Mouse (Mus musculus) urinary bladder, adult 18-20 months (tissue): Measurements from ENCODE around the gene Zfp189.
"Not testable (repeated sequence)": the region's sequence is repeated elsewhere in the genome, so short reads cannot be mapped to it uniquely, and the experiment has no call there.

Source experiments
- DNase-seq, 2 experiments: peaks; one replicate each; pipeline ENCODE4 v3.0.0; 2022; ENCODE audit warnings: low spot score in 2 of 2, mixed read lengths in 2 of 2

Zfp189 gene

DNA sequence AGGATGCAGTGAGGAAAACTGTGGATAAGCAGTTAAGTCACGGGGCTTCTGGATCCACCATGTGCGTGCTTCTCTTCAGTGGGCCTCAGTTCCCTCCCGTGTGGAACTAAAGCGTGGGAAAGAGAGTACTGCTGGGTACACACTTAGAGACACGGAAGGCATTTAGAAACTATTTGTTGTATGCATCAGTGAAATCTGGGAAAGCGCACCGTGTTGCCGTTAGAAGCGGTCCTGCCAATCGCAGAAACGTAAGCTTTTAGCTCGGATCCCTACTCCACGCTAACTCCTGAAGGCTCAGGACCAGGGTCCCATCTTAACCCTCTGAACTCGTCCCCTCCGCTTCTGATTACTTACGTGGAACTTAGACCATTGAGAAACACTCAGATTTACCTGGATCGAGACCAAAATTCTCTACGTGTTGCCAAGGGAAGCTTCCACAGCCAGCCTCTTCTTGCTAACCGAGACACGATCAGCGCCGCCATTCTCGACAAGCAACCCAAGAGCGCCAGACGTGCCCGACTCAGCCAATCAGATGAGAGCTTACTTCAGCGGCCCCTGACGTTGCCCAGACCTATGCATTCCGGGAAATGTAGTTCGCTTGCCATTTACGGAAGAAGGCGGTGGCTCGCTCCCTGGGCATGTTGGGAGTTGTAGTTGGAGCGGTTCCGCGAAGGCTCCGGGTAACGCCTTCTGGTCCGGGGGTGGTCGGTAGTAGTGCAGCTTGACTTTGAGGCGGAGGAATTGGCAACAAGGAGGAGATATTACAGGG, at the start of gene Zfp189, which contains the start of gene Mrpl50:
Gene Zfp189, plus strand, starts transcription at position 605 of the 769 bp plus-strand sequence.
Gene Mrpl50, minus strand, starts transcription at position 522 of the 769 bp plus-strand sequence.
- DNase-seq = peak; percentile 81 to 92

DNA sequence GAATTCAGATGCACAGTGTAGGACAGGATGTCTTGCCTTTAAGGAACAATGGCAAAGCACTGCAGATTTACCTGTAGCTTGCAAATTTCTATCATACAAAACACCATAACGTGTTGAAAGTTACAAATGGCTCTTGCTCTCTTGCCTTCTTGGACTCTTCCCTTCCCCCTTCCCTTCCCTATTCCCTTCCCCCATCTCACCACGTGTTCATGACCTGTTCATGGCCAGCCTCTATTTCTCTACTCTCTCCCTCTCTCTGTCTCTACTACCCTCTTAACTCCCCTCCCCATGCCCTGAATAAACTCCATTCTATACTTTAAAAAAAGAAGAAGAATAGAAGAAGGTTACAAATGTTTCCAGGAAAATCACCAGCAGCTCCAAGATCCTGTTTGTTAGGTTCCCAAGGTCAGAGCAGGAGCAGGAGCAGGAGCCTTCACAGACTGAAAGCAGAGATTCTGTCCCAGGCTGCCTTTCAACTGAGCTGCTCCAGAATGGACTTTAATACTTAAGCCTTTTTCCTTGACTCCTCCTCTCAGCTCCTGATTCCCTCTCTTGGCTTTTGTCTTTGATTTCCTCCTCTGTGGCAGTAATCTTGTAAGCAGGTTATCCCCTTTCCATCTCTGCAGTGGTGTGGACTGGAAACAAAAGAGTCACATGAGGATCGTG, 47.4 kb upstream of the Zfp189 start, which contains the start of gene Acnat1:
Gene Acnat1, minus strand, starts transcription at position 478 of the 666 bp plus-strand sequence.
- DNase-seq = no peak

DNA sequence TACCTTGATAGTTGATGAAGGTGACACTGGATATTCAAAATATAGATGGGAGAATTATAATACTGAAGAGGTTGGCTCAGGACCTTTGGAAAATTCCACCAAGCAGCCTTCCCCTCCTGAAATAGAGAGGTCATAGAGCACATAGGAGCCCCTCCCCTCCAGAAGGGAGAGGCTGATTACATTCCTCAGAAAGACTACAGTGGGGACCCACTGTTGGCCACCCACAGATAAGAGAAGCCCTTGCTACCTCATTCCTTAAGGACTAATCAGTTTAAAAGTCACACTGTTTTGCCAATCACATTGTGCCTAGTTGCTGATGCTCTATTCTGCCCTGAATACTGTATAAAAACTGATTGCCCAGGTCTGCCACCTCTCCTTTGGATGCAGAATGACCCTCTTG, 46.4 kb upstream of the Zfp189 start:
- no peak for DNase-seq

DNA sequence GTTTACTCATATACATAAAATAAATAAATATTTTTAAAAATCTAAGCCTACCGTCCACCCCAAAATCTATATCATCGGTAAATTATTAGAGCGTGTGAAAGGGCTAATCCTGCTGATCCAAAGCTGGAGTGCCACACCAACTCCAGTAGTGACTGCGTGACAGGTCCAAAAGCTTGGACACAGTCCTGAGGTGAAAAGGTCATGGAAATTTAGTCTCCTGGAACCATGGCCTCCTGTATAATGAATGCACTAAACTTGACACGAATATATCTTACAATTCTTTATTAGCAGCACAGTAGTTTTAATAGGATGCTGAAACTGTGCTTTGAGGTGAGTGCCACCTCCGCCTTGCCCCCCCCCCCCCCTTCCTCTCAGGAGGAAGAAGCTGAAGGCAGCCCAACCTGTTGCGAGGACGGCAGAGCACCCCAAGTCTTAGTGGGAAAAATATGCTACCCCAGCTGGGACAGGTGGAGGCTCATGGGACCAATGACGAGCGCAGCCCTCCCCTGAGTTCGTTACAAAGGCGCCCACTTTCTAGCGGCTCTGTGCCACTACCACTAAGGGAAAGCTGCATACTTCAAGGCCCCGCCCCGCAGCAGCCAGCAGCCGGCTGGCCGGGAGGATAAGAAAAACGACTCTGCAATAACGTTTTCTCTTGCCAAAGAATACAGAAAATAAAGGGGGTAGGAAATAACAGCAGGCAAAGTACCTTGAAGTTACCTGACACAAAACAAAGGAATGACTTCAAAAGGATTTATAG, 42.7 kb upstream of the Zfp189 start:
- DNase-seq = no peak

DNA sequence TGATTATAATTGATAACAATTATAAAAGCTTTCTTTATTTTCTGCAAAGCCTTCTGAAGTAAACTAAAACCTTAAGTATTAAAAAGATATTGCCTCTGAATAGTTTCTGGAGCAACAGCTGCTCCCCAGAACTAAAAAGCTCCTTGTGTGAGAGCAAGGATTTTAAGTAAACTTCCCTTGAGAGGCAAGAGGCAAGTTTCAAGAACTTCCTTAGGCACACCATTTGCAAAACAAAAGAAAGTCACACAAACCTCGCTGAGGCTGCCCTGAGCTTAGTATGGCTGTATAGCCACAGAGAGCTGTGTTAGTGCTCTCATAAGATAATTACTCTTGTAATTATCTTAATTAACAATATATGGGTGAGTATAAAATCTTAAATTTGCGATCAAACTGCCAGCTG, 41.9 kb upstream of the Zfp189 start:
- DNase-seq = not testable (repeated sequence)

DNA sequence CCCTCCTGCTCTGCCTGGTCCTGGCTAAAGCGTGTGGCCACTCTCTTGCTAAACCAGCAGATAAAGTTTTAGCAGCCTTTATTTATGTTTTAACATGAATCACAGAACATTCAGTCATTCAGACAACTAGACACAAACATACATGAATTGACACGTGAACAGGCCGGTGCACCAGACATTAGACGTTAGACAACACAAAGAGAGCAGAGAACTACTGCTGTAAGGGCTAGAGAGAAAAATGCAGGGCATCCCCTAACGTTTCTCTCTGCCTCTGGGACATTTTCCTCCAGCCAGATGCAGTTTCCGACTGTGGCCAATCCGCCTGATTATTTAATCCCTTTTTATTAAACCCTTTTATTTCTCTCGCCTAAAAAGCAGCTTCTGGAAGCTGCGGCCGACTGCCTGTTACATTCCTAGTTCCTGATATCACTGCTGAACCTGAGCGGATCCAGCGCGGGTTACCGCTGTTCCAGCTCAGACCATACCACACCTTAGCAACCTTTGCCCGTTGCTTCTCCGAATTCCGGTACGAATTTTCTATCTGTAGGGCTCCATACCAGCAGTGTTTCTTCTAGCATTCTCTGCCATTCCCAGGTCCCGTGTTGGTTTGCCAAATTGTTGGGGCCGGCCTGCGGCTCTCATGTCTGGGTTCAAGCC, 40.7 kb upstream of the Zfp189 start:
- peak in 1 of 2 experiments; percentile 2 for DNase-seq

DNA sequence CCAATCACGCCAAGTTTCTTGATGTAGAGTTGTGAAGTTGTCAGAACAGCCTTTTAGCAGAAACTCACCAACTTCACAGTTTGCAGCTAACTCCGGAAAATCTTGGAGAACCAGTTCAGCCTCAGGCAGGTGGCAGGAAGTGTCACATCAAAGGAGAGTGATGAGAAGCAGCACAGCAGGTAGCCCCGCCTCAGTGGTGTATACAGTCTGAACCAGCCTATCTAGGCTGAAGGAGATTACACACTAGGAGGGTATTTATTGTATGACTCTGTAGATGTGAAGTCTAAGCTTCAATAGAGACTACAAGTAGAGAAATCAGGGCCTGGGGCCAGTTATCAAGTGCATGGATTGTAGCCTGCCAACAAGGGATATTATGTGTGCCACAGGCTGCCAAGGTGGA, 40.1 kb upstream of the Zfp189 start:
- DNase-seq = peak in 1 of 2 experiments; percentile 8

DNA sequence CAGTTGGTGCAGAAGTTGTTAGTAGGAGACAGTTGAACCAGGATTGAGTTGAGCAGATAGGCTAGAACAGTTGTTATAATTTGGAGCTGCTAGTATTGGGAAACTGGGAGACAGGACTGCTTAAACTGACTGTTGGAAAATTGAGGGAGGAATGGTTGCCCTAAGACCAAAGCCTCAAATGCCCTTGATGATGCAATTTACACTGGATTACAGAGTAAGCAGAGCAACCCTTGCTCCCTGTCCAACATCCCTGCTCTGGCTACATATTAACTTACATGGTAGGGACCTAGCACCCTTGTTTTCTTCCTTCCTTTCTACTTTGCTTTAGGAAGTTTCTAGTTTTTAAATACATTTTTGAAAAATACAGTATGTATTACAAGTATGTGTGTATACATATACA, 35.5 kb upstream of the Zfp189 start:
- DNase-seq = no peak

DNA sequence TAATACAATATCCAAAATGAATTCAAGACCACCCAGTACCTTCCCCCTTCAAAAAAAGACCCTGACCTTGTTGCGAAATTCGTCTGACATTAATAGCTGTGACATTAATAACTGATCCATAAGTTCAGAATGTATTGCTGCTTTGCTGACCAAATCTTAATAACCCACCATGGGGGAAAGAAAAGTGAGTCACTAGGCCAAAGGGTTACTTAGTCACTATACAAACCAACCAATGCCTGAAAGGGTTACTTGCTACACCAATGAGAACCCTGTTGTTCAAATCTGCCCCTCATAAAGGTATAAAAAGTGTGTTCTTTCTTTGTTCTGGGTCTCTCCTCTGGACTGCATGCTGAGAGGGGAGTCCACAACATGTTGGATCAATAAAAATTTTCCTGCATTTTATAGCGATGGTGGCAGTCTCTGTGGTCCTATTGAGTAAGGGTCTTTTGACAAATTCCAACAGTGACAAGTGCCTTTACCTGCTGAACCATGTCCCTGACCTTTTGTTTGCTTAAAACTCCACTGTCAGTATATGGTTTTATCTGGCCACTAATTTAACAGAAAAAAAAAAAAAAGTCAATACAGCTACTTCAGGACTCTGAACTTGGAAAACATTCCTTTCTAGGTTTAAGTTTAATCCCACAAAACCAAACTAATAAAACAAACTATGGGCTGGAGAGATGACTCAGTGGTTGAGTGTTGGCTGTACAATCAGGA, 34.9 kb upstream of the Zfp189 start:
- DNase-seq = not testable (repeated sequence)

DNA sequence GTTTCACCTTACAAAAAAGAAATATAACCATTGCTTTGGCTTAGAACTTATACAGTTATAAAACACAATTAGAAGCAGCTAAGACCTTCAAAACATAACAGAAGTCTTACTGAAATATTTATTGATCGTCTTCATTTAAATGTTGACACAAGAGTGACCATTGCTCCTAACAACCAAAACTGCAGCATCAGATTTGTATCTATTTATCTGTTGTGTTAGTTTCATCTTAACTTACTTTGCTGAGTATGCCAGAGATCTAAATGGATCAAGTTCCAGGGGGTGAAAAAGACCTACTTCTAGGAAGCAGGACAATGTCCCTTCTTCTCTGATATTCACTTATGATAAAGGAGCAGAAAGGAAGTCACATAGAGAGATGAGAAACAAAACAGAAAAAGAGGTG, 17.4 kb upstream of the Zfp189 start:
- no peak for DNase-seq

DNA sequence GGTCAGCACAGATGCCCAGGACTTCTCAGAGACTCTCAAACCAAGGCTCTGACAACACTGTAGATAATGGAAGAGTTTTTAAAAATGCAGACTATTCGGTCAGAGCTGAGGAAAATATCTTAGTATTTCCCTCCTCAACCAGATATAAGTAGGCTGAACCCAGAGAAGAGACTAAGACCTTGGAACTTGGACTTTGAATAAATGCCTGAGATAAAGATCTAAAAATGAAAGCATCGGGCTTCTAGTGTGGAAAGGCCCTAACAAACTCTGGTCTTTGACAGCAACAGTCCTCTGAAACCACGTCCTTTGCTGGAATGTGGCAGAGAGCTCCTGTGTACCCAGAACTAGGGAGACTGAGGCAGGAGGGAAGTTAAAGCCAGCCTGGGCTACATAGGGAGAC, 14.6 kb upstream of the Zfp189 start, which contains the start of gene Baat:
Gene Baat, minus strand, starts transcription at position 172 of the 400 bp plus-strand sequence.
- DNase-seq = no peak

DNA sequence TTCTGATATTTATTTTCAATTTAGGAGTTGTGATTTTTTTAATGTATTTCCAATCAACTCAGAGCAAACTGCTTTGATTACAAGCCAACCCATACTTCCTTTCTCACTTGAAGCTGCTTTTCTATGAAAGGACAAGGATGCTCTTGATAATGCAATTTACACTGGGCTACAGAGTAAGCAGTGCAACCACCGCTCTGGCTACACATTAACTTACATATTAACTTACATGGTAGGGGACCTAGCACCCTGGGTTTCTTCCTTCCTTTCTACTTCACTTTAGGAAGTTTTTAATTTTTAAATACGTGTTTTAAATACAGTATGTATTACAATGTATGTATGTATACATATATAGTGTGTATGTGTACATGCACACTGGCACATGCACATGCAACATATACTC, 11.8 kb upstream of the Zfp189 start:
- DNase-seq = no peak

DNA sequence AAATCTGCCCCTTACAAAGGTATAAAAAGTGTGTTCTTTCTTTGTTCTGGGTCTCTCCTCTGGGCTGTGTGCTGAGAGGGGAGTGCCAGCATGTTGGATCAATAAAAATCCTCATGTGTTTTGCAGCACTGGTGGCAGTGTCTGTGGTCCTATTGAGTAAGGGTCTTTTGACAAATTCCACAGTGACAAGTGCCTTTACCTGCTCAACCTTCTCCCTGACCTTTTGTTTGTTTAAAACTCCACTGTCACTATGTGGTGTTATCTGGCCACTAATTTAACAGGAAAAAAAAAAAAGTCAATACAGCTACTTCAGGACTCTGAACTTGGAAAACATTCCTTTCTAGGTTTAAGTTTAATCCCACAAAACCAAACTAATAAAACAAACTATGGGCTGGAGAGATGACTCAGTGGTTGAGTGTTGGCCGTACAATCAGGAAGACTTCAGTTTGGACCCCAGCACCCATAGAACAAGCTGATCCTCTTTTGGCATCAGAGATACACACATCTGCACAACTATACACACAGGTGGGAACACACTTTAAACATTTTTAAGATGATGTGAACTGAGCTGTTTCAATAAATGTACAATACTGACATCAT, 10.6 kb upstream of the Zfp189 start:
- DNase-seq = not testable (repeated sequence)

DNA sequence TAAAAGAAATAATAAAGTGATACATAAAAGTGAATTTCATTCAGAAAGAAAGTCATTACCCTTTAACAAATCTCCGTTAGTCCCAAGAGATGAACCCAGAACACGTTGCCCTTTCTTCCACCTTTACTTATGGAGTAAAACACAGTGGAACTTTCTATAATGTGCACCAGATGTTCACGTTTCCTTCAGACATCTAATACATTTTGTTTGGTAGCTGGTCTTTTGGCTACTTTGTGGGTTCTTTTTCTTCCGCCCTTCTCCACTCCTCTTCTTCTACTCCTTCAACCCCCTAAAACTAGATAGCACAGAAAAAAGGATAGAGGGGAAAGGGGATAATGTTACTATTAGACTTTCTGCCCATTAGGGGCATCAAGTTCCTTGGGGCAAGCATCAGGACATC, 8.3 kb upstream of the Zfp189 start:
- DNase-seq = no peak

DNA sequence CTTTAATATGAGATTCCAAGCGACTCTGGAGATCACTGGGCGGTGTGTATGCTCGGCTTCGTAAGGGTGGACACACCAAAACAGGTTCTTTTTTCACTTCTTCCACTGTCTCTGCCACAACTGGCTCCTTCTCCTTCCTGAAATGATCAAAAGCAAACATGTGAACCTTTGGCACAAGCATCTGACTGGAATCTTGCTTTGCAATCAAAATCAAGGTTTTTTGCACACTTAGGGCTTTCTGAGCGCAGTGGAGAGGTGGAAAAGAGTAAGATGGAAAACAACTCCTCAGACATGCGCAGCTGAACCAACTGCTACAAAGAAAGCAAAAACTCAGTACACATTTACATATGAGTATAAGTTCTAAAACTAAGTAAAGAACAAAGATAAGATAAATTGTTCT, 6.5 kb upstream of the Zfp189 start:
- no peak for DNase-seq

DNA sequence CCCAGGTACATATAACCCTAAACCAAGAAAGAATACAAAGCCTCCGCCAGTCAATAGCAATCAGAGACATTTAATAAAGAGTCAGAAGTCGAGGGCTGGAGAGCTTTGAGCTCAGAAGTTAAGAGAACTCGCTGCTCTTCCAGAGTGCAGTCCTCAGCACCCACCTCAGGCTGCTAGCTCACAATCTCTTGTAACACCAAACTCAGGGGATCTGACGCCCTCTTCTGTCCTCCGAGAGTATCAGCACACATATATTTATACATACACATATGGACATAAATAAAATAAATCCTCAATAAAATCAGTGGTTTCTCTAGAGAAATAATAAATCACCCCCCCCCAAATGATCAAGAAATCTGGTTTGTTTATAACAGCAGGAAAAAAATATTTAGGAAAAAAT, 1.5 kb upstream of the Zfp189 start:
- no peak for DNase-seq

DNA sequence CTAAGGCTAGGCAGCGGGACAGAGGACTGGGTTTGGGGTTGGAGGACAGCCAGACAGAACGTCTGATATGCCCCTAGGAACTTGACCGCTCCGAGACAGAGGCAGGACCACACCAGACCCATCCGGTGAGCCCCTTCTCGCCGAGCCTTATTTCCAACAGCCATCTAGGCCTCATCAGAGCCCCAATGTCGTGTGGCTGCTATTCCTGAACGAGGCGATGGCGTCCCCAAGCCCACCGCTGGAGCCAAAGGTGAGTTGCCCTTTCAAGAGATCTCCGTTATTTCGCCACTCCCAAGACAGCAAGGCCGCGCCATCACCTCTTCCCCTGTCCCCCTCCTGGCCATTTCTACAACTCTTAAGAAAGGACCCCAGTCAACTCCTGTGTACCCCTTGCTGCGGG, 370 bp downstream of the Zfp189 start:
- DNase-seq = no peak

DNA sequence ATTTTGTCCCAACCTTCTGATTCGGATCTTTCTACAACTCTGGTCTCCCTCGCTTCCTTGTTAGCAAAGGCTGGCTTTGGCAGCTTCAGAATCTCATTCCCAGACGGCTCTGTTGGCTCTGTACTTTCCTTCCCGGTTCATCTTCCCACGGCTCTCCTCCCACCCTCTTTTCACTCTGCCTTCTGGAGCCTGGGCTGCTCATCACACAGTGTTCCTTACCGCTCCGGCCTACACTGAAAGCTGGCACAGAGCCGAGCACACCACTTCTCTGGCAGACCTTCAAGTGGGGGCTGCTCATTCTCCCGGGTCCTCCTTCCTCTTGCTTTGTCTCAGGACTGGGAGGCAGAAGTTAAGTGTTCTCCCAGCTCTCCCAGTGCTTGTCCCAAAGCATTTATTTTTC, 1.6 kb downstream of the Zfp189 start:
- no peak for DNase-seq

DNA sequence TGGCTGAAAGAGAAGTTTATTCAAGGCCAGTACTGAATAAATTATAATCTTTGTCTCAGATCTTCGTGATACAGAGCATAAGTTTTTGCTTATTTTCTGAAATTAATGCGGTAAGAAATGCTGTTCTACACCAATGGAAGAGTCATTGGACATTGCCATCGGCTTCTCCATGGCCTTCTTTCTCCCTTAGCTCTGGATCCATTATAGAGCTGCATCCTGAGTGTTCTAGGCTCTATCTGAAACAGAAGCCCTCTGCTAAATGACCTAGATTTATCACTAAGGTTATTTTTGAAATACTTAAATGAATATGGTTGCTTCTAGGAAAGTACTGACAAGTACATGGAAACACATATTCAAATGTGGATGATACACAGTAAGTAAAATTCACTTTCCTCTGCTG, 14.1 kb downstream of the Zfp189 start:
- DNase-seq = no peak

DNA sequence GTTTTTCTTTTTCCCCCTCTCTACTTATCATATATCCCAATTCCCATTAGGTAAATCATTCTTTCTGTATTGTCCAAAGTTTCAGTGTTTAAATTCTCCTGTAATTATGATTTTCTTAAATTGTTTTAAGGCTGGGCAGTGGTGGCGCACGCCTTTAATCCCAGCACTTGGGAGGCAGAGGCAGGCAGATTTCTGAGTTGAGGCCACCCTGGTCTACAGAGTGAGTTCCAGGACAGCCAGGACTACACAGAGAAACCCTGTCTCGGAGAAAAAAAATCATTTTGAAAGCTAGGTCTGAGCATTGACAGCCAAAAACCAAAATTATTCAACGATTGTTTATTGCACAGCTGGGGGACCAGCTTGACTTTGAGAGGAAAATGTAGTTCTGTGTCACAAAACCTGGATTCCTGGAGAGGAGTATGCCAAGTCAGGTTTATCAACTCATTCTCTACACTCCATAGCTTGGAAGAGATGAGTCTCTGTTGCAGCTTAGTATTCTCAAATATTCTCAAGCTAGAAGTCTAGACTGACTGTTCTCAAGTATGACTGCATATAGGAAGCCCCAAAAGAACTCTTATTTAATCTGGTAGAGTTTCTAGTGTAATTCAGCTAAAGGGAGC, 14.8 kb downstream of the Zfp189 start:
- DNase-seq = no peak
